Mouse (Mus musculus) heart, embryonic 16.5 days (tissue): ENCODE data around the gene Sorcs2. TPM values are rescaled to one million over a fixed set of nuclear protein-coding genes. Genes with fewer than 3 reads are reported as not detected.
A peak's percentile ranks its signal among the peaks of the same experiment; 100 is the strongest.

Experiments used
- ATAC-seq: fragments of 200-750 bp; cut with Nextera tagmentation; replicated peaks from 2 replicates; pipeline ENCODE4 v1.8.0; 2017; ENCODE audit warnings: moderate number of reproducible peaks; ENCODE audit not compliant: insufficient read depth, low FRiP score; ENCODE audit errors: extremely low read depth
- H3K27ac ChIP-seq: fragments of 300-500 bp; sonication (generic); 2 replicates; pipeline ENCODE4 v1.5.1; 2014; ENCODE audit warnings: mild to moderate bottlenecking, low read length, control low read depth, moderate library complexity
- H3K27me3 ChIP-seq: fragments of 300-500 bp; sonication (generic); 2 replicates; pipeline ENCODE4 v1.6.1; 2014; ENCODE audit warnings: low read length, mixed read lengths; ENCODE audit not compliant: control insufficient read depth, insufficient read depth
- H3K36me3 ChIP-seq: fragments of 300-500 bp; sonication (generic); 2 replicates; pipeline ENCODE4 v1.6.1; 2014; ENCODE audit not compliant: control insufficient read depth, insufficient read depth
- H3K4me1 ChIP-seq: fragments of 300-500 bp; sonication (generic); 2 replicates; pipeline ENCODE4 v1.6.1; 2014; ENCODE audit warnings: low read length, mixed read lengths; ENCODE audit not compliant: control insufficient read depth, insufficient read depth
- H3K4me2 ChIP-seq: fragments of 300-500 bp; sonication (generic); 2 replicates; pipeline ENCODE4 v1.6.1; 2014; ENCODE audit warnings: low read depth, mild to moderate bottlenecking, control low read depth, low read length
- H3K4me3 ChIP-seq: fragments of 300-500 bp; sonication (generic); 2 replicates; pipeline ENCODE4 v1.5.1; 2014; ENCODE audit warnings: mild to moderate bottlenecking, control low read depth, low read length
- H3K9ac ChIP-seq: fragments of 300-500 bp; sonication (generic); 2 replicates; pipeline ENCODE4 v1.6.1; 2014; ENCODE audit warnings: low read length, control low read depth
- H3K9me3 ChIP-seq: fragments of 300-500 bp; sonication (generic); replicated peaks from 2 replicates; pipeline ENCODE4 v1.6.1; 2016; ENCODE audit warnings: low read length; ENCODE audit not compliant: control insufficient read depth
- WGBS: fragments of 180-500 bp; shearing (Covaris S2); extraction: QIAGEN DNeasy Blood & Tissue Kit; methylation state at CpG from one replicate; pipeline ENCODE4 v1.1.7; 2014; 5-methylcytosine and 5-hydroxymethylcytosine counted together
- polyA plus RNA-seq: library from polyadenylated mRNA; unstranded; fragments of >200 nt; fragmentation: Nextera tagmentation; extraction: Ambion mirVana; gene quantifications from 2 replicates; pipeline ENCODE4 v1.2.1, GENCODE M21; 2015

The Sorcs2 gene
- polyA plus RNA-seq, 1 experiment from 2014 or later: 8.2 TPM

DNA sequence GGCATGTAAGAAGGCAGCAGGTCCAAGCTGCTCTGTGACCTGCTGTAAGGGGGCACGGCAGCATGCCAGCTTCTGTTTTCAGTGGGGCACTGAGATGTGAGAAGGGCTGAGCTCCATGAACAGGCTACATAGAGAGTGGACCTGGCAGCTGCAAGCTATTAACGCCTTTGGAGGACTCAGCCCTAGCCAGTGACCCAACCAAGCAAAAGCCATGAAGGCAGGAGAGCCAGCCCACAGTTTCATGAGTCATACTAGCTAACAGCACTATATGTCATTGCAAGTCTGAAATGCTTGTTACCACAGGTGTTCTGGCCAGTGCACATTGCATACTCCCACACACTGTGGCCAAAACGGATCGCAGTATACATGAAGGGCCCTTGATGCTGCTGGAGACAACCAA lies 41.3 kb downstream of the Sorcs2 start:
- peaks cover 68% of the 10 kb centered on the region for H3K4me1 ChIP-seq
- no peak overlapping the region for H3K9ac ChIP-seq
- H3K36me3 ChIP-seq: no peaks in the 10 kb centered on the region
- H3K27ac ChIP-seq: no peak overlapping the region
- H3K4me3 ChIP-seq: no peak overlapping the region
- H3K27me3 ChIP-seq: no peaks in the 10 kb centered on the region
- H3K4me2 ChIP-seq: no peak overlapping the region
- WGBS: 80% methylated on average over 4 of the region's 4 CpGs
- H3K9me3 ChIP-seq: no peaks in the 10 kb centered on the region
- no peak for ATAC-seq

GRCm38 (mm10) chr5:36355683-36356082 lies 42.3 kb downstream of the Sorcs2 start:
- no peak overlapping the region for H3K27ac ChIP-seq
- H3K4me2 ChIP-seq: no peak overlapping the region
- no peaks in the 10 kb centered on the region for H3K36me3 ChIP-seq

DNA sequence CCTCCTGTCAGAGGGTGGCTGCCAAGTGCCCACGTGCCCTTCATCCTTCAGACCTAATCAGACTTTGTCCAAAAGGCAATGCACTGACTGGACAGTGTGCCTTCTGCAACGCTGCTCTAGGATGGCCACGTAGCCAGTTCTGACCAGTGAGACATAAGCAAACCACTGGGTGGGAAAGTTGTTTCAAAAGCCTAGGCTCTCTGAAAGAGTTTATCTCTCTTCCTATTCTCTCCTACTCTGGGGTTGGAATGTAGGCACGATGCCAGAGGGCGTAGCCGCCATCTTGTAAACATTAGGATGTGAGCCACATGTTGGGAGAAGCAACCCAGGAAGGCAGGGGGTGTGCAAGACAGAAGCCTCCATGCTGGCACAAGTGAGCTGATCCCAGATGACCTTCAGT lies 44.3 kb downstream of the Sorcs2 start:
- H3K4me2 ChIP-seq: no peak overlapping the region
- H3K4me3 ChIP-seq: no peak overlapping the region
- H3K4me1 ChIP-seq: peaks cover 39% of the 10 kb centered on the region
- no peak overlapping the region for H3K9ac ChIP-seq
- no peak for ATAC-seq
- no peaks in the 10 kb centered on the region for H3K27me3 ChIP-seq
- H3K36me3 ChIP-seq: no peaks in the 10 kb centered on the region
- H3K27ac ChIP-seq: peak overlapping the region; percentile 34; the same call in 1 of the 2 replicates
- WGBS: 48% methylated on average over 6 of the region's 6 CpGs
- no peaks in the 10 kb centered on the region for H3K9me3 ChIP-seq

More at GRCm38 (mm10) chr5:36355683-36356082, 42.3 kb downstream of the Sorcs2 start:
- Histone ChIP-seq H3K4me3 (no peak overlapping the region), H3K4me1 (peaks cover 59% of the 10 kb centered on the region), H3K9me3 (no peaks in the 10 kb centered on the region), H3K27me3 (no peaks in the 10 kb centered on the region), H3K9ac (no peak overlapping the region)
- WGBS: 50% methylated on average over 3 of the region's 3 CpGs
- ATAC-seq: no peak

- H3K36me3 ChIP-seq: no peaks in the 10 kb centered on the region
- no peak; the same call in 1 of the 2 replicates for ATAC-seq
- no peak overlapping the region for H3K4me2 ChIP-seq
- H3K4me3 ChIP-seq: no peak overlapping the region
- WGBS: 83% methylated on average over 2 of the region's 2 CpGs
- no peak overlapping the region for H3K9ac ChIP-seq
- H3K9me3 ChIP-seq: no peaks in the 10 kb centered on the region
- H3K27me3 ChIP-seq: no peaks in the 10 kb centered on the region
- no peak overlapping the region for H3K27ac ChIP-seq
- H3K4me1 ChIP-seq: peaks cover 34% of the 10 kb centered on the region
Observed at GRCm38 (mm10) chr5:36353194-36353593, 44.7 kb downstream of the Sorcs2 start.

- H3K27ac ChIP-seq: no peak overlapping the region
- H3K4me2 ChIP-seq: no peak overlapping the region
- H3K4me1 ChIP-seq: no peaks in the 10 kb centered on the region
- 80% methylated on average over 4 of the region's 4 CpGs for WGBS
- no peaks in the 10 kb centered on the region for H3K36me3 ChIP-seq
- H3K4me3 ChIP-seq: no peak overlapping the region
- no peaks in the 10 kb centered on the region for H3K9me3 ChIP-seq
- ATAC-seq: no peak
- no peaks in the 10 kb centered on the region for H3K27me3 ChIP-seq
- no peak overlapping the region for H3K9ac ChIP-seq
Observed at GRCm38 (mm10) chr5:36346698-36347097, 51.2 kb downstream of the Sorcs2 start.

DNA sequence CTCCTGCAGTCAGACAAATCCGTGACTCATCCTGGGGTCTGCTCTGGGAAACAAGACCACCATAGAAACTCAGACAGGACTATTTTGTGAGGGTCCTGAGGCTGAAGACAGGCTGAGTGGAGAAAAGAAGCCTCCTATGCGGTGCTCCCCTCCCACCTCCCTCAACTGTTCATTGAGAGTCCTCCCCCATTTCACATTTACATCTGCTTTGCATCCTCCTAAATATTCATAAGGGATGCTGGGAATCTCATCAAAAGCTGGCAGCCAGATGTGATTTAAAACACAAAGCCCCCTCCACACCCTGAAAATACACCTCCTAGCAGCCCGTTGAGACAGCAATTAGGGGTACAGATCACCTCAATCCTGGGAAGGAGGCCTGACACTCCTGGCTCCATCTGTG lies 58.7 kb downstream of the Sorcs2 start:
- Histone ChIP-seq H3K4me1 (no peaks in the 10 kb centered on the region), H3K9me3 (no peaks in the 10 kb centered on the region), H3K27me3 (no peaks in the 10 kb centered on the region), H3K36me3 (no peaks in the 10 kb centered on the region), H3K9ac (no peak overlapping the region), H3K4me3 (no peak overlapping the region), H3K4me2 (no peak overlapping the region), H3K27ac (no peak overlapping the region)
- ATAC-seq: no peak
- 78% methylated on average over 3 of the region's 3 CpGs for WGBS

DNA sequence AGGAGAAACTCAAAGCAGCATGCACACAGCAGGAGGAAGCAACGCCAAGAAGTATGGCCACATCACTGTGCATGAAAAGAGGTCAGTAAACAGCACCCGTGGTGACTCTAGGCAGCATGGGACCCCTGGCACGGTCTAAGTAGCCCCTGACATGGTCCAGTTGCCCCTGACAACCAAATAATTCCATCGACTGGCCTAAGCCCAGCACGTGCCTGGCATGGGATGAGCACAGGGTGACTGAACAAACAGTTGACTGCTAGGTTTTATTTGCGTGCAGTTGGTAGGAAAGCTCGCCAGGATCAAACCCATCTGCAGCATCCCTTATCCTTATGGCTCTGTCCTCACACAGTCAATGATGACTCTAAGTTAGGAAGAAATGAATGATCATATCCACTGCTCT lies 61.7 kb downstream of the Sorcs2 start:
- Histone ChIP-seq H3K27me3 (no peaks in the 10 kb centered on the region), H3K4me3 (no peak overlapping the region), H3K9ac (no peak overlapping the region), H3K27ac (no peak overlapping the region), H3K36me3 (no peaks in the 10 kb centered on the region), H3K4me1 (no peaks in the 10 kb centered on the region), H3K9me3 (no peaks in the 10 kb centered on the region), H3K4me2 (no peak overlapping the region)
- 82% methylated on average over 7 of the region's 7 CpGs for WGBS
- no peak for ATAC-seq

- no peaks in the 10 kb centered on the region for H3K9me3 ChIP-seq
- no peak for ATAC-seq
- H3K27me3 ChIP-seq: no peaks in the 10 kb centered on the region
- WGBS: 87% methylated on average over 2 of the region's 2 CpGs
- no peak overlapping the region for H3K4me3 ChIP-seq
- H3K4me2 ChIP-seq: no peak overlapping the region
- H3K4me1 ChIP-seq: peaks cover 3% of the 10 kb centered on the region; the same call in 1 of the 2 replicates
- no peaks in the 10 kb centered on the region for H3K36me3 ChIP-seq
- H3K9ac ChIP-seq: no peak overlapping the region
- H3K27ac ChIP-seq: no peak overlapping the region
Observed at GRCm38 (mm10) chr5:36335661-36336060, 62.3 kb downstream of the Sorcs2 start.

DNA sequence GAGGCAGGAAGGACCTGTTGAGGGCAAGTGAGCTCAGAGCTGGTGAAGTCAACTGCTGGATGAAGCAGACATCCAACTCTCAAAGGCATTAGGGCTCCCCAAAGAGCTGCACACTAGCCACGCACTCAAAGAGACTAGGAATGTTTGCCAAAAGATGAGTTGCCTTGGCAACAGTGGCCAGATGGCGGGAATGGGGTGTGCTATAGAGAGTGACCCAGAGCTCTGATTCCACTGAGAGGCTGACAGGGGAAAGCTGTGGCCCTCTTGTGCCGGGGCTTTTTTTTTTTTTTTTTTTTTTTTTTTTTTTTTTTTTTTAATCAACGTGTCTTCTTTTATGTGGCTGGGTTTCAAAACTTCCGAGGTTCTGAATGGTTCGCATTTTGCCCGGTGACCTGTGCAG lies 63.7 kb downstream of the Sorcs2 start:
- H3K36me3 ChIP-seq: no peaks in the 10 kb centered on the region
- no peak overlapping the region for H3K4me2 ChIP-seq
- ATAC-seq: no peak
- H3K27ac ChIP-seq: no peak overlapping the region
- no peak overlapping the region for H3K4me3 ChIP-seq
- H3K4me1 ChIP-seq: peaks cover 6% of the 10 kb centered on the region; the same call in 1 of the 2 replicates
- no peaks in the 10 kb centered on the region for H3K27me3 ChIP-seq
- no peaks in the 10 kb centered on the region for H3K9me3 ChIP-seq
- H3K9ac ChIP-seq: no peak overlapping the region
- WGBS: 63% methylated on average over 7 of the region's 7 CpGs
